Mouse (Mus musculus): ENCODE measurements at regions not wholly inside any gene's neighbourhood (a gene's known extent, or its start where the extent isn't known, plus 50 kb on each side); places are given as distances from the start of the nearest gene placed in this dataset.

DNA sequence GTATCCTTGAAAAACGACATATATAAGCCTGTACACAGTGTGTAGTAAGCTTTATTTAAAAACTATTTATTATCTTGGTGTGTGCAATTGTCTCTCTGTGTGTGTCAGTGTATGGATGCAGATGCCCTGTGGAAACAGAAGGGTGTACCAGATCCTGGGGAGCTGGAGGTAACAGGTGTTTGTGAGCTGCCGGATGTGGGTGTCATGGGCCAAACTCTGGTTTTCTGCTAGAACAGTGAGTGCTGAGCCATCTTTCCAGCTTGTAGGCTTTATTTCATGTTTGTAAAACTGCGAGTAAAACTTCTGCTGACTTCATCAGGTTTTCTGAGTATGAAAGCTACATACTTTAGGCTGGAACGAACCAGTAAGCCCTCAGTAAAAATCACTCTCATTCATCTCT lies 322.3 kb upstream of the Gm5148 start:
- H3K4me1 ChIP-seq (ENCODE audit: insufficient read depth) = no peaks in the 10 kb centered on the region

DNA sequence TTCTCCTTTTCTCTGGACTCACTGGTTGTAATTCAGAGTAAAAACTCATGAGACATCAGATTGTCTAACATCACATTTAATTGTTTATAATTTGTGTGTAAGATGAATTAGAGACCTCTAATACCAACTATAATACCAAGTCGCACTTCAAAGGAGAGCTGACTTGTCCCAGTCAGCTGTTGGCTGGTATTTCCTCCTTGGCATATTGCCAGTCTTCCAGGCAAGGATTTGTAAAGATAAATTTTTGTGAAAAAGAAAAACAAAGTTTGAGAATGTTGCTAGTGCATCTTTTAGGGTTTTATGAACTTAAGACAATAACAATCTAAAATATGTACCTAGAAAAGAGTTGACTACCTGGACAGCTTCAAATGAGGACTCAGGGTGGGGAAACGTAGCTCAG lies 321.7 kb upstream of the Gm5148 start:
- H3K4me3 ChIP-seq (ENCODE audit: low read depth, low read length) = no peak overlapping the region
- H3K27ac ChIP-seq (ENCODE audit: low read depth) = no peak overlapping the region
- ATAC-seq = no peak
- TF ChIP-seq CTCF (IDR thresholded peaks at IDR 0.05; ENCODE audit: low read depth) (no peak), EP300 (IDR thresholded peaks at IDR 0.05; ENCODE audit: low read depth) (no peak)
- H3K9ac ChIP-seq (replicated peaks) = no peak overlapping the region
- H3K36me3 ChIP-seq (replicated peaks; ENCODE audit: insufficient read depth, low read length) = no peaks in the 10 kb centered on the region
- H3K4me2 ChIP-seq (ENCODE audit: low read depth, low read length) = no peak overlapping the region
- DNase-seq = no peak
- no peaks in the 10 kb centered on the region for H3K4me1 ChIP-seq (ENCODE audit: insufficient read depth)
- no peaks in the 10 kb centered on the region for H3K9me3 ChIP-seq (ENCODE audit: low read length)
- H3K27me3 ChIP-seq (ENCODE audit: insufficient read depth, low read length) = no peaks in the 10 kb centered on the region
- 73% methylated on average over 2 of the region's 2 CpGs for WGBS (ENCODE audit: insufficient replicate concordance)

More for the DNA sequence above, 322.3 kb upstream of the Gm5148 start:
- ATAC-seq (no peak), DNase-seq (no peak)
- no peak overlapping the region for H3K4me2 ChIP-seq (ENCODE audit: low read depth, low read length)
- TF ChIP-seq CTCF (IDR thresholded peaks at IDR 0.05; ENCODE audit: low read depth) = no peak
- TF ChIP-seq EP300 (IDR thresholded peaks at IDR 0.05; ENCODE audit: low read depth) = no peak
- no peak overlapping the region for H3K27ac ChIP-seq (ENCODE audit: low read depth)
- H3K27me3 ChIP-seq (ENCODE audit: insufficient read depth, low read length) = no peaks in the 10 kb centered on the region
- H3K9me3 ChIP-seq (ENCODE audit: low read length) = no peaks in the 10 kb centered on the region
- WGBS (ENCODE audit: insufficient replicate concordance) = 75% methylated on average over 4 of the region's 4 CpGs
- H3K4me3 ChIP-seq (ENCODE audit: low read depth, low read length) = no peak overlapping the region
- H3K9ac ChIP-seq (replicated peaks) = no peak overlapping the region
- no peaks in the 10 kb centered on the region for H3K36me3 ChIP-seq (replicated peaks; ENCODE audit: insufficient read depth, low read length)

DNA sequence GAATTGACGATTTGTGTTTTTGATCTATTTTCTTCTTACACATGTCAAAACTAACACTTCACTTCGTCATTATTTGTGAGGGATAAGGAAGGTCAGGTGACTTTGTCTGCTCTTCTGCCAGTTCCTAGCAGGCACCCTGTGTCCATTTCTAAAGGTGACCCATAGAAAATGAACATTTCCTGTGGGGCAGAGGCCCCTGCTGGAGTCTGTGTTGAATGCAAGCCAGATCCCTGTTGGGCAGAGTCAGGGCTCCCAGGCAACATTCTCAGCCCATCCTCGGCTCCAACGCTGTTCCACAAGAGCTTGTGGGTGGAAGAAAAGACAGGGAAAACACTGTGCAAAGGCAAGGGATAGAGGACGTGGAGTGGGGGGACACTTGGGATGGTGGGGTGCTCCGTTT lies 321.2 kb upstream of the Gm5148 start:
- no peak overlapping the region for H3K27ac ChIP-seq (ENCODE audit: low read depth)
- no peaks in the 10 kb centered on the region for H3K27me3 ChIP-seq (ENCODE audit: insufficient read depth, low read length)
- no peaks in the 10 kb centered on the region for H3K4me1 ChIP-seq (ENCODE audit: insufficient read depth)
- H3K36me3 ChIP-seq (replicated peaks; ENCODE audit: insufficient read depth, low read length) = no peaks in the 10 kb centered on the region
- TF ChIP-seq CTCF (IDR thresholded peaks at IDR 0.05; ENCODE audit: low read depth) (peak; percentile 31; the same call in 1 of the 2 replicates), EP300 (IDR thresholded peaks at IDR 0.05; ENCODE audit: low read depth) (no peak)
- DNase-seq = no peak
- WGBS (ENCODE audit: insufficient replicate concordance) = 63% methylated on average over 6 of the region's 6 CpGs
- H3K9me3 ChIP-seq (ENCODE audit: low read length) = no peaks in the 10 kb centered on the region
- no peak overlapping the region for H3K4me3 ChIP-seq (ENCODE audit: low read depth, low read length)
- no peak overlapping the region for H3K9ac ChIP-seq (replicated peaks)
- ATAC-seq = no peak
- H3K4me2 ChIP-seq (ENCODE audit: low read depth, low read length) = no peak overlapping the region

DNA sequence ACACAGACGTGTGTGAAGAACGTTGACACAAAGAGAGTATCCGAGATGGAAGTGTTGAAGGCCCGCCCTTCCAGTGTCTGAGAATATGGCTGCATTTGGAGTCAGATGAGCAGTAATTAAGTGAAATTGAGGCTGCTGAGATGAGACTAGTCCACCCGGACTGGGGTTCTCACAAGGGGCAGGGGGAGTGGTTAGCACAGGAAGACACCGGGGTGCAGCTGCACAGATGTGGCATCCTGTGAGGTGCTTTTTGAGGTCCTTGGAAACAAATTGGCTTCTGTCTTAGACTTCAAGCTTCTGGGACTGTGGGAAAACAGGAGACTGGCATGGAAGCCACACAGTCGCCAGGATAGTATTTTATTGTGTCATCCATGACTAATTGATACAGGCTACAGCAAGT lies 320.0 kb upstream of the Gm5148 start:
- H3K27me3 ChIP-seq (ENCODE audit: insufficient read depth, low read length) = no peaks in the 10 kb centered on the region
- no peak overlapping the region for H3K4me3 ChIP-seq (ENCODE audit: low read depth, low read length)
- 62% methylated on average over 7 of the region's 7 CpGs for WGBS (ENCODE audit: insufficient replicate concordance)
- no peaks in the 10 kb centered on the region for H3K4me1 ChIP-seq (ENCODE audit: insufficient read depth)
- H3K4me2 ChIP-seq (ENCODE audit: low read depth, low read length) = no peak overlapping the region
- no peaks in the 10 kb centered on the region for H3K36me3 ChIP-seq (replicated peaks; ENCODE audit: insufficient read depth, low read length)
- no peaks in the 10 kb centered on the region for H3K9me3 ChIP-seq (ENCODE audit: low read length)
- ATAC-seq (no peak), DNase-seq (no peak)
- no peak overlapping the region for H3K27ac ChIP-seq (ENCODE audit: low read depth)
- no peak overlapping the region for H3K9ac ChIP-seq (replicated peaks)
- TF ChIP-seq EP300 (IDR thresholded peaks at IDR 0.05; ENCODE audit: low read depth) (no peak), CTCF (IDR thresholded peaks at IDR 0.05; ENCODE audit: low read depth) (no peak)

DNA sequence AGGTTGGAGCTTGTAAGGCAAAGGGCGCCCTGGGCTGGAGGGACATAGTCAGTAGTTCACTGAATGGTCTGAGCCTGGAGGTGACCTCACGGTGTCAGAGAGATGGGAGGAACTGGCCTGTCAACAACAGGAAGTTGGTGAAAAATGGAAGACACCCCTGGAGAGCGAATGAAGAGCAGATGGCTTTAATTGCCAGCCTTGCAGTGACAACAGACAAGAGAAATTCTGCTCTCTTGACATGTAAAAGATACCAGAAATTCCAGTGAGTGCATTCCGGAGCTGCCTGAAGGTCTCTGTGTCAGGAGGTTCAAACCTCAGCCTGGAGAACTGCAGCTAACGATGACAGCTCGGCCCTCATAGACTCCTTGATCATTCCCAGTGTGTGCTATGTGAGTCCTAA lies 318.3 kb upstream of the Gm5148 start:
- Histone ChIP-seq H3K27ac (ENCODE audit: low read depth) (no peak overlapping the region), H3K27me3 (ENCODE audit: insufficient read depth, low read length) (no peaks in the 10 kb centered on the region), H3K4me3 (ENCODE audit: low read depth, low read length) (no peak overlapping the region), H3K36me3 (replicated peaks; ENCODE audit: insufficient read depth, low read length) (no peaks in the 10 kb centered on the region), H3K9me3 (ENCODE audit: low read length) (no peaks in the 10 kb centered on the region), H3K4me1 (ENCODE audit: insufficient read depth) (no peaks in the 10 kb centered on the region), H3K9ac (replicated peaks) (no peak overlapping the region), H3K4me2 (ENCODE audit: low read depth, low read length) (no peak overlapping the region)
- TF ChIP-seq EP300 (IDR thresholded peaks at IDR 0.05; ENCODE audit: low read depth) (no peak), CTCF (IDR thresholded peaks at IDR 0.05; ENCODE audit: low read depth) (no peak)
- ATAC-seq (no peak), DNase-seq (no peak)
- WGBS (ENCODE audit: insufficient replicate concordance) = 52% methylated on average over 6 of the region's 6 CpGs

DNA sequence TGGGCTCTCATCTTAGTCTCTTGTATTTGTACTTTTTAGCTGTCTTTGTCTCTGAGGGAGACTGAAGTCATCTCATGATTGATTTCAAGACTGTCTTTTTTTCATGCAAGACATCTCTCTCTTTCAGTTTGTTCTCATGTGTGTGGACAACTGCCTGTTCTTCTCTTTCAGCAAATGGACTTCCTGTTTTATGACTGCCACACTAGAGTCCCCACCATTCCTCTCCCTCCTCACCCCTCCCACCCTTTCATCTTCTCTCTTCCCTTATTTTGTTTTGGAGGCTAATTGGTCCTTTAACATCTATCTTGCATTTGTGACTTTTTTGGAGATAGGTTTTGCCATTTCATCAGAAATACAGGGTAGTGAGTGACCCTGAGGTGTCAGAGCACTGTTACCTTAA lies 311.8 kb upstream of the Gm5148 start:
- no peak for ATAC-seq
- no peaks in the 10 kb centered on the region for H3K36me3 ChIP-seq (replicated peaks; ENCODE audit: insufficient read depth, low read length)
- H3K9ac ChIP-seq (replicated peaks) = no peak overlapping the region
- DNase-seq = no peak
- no peaks in the 10 kb centered on the region for H3K4me1 ChIP-seq (ENCODE audit: insufficient read depth)
- H3K9me3 ChIP-seq (ENCODE audit: low read length) = no peaks in the 10 kb centered on the region
- H3K4me3 ChIP-seq (ENCODE audit: low read depth, low read length) = no peak overlapping the region
- no peak overlapping the region for H3K4me2 ChIP-seq (ENCODE audit: low read depth, low read length)
- no peaks in the 10 kb centered on the region for H3K27me3 ChIP-seq (ENCODE audit: insufficient read depth, low read length)
- TF ChIP-seq EP300 (IDR thresholded peaks at IDR 0.05; ENCODE audit: low read depth) (no peak), CTCF (IDR thresholded peaks at IDR 0.05; ENCODE audit: low read depth) (no peak)
- H3K27ac ChIP-seq (ENCODE audit: low read depth) = no peak overlapping the region

DNA sequence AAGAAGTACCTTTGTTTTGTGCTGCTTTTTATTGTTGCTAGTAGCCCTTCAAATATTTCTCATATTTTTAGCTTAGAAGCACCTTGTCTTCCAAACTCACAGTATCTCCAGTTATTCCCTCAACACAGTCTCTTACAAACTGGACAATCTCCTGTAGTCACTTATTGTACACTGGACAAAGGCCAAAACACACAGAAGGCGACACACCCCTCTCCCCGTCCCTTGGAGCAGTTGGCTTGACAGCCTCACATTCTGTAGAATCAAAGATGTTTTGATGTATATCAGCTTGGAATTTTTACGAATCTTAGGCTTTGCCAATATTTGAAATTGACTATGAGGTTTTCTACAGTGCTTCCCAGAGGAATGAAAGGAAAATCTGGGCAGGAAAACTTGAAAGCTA lies 309.8 kb upstream of the Gm5148 start:
- Histone ChIP-seq H3K4me2 (ENCODE audit: low read depth, low read length) (no peak overlapping the region), H3K27ac (ENCODE audit: low read depth) (no peak overlapping the region), H3K4me3 (ENCODE audit: low read depth, low read length) (no peak overlapping the region), H3K4me1 (ENCODE audit: insufficient read depth) (no peaks in the 10 kb centered on the region), H3K27me3 (ENCODE audit: insufficient read depth, low read length) (no peaks in the 10 kb centered on the region), H3K9me3 (ENCODE audit: low read length) (no peaks in the 10 kb centered on the region), H3K36me3 (replicated peaks; ENCODE audit: insufficient read depth, low read length) (no peaks in the 10 kb centered on the region), H3K9ac (replicated peaks) (no peak overlapping the region)
- ATAC-seq (no peak), DNase-seq (no peak)
- no peak for TF ChIP-seq EP300 (IDR thresholded peaks at IDR 0.05; ENCODE audit: low read depth)
- no peak for TF ChIP-seq CTCF (IDR thresholded peaks at IDR 0.05; ENCODE audit: low read depth)
- 54% methylated on average over 3 of the region's 3 CpGs for WGBS (ENCODE audit: insufficient replicate concordance)
